In the genomic region with DNA sequence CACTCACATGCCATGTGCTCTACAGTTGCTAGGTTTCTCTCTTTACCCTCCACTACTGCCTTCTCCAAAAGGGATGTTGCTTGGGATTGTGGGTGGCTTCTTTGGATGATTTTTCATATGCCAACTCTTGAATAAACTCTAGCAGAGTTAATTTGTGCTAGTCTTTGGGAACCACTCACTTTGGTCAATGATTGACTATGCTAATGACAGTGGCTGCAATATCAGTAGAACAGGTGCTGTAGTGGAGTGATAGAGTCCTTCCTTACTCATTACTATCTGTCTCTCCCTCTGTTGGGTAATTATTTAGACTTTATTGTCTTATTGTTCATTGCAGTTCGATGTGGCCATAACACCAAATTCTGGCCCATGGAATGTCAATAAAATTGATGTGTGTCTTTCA, we compare ENCODE assay signal across 19 mouse cellular contexts.
"Had no signal": no experiment of that assay in that cellular context is flagged by ENCODE, and none has a peak within 500 bp of the region (broad histone marks: within the 10 kb centered on the region; RNA-seq: fewer than 3 reads in every experiment).

No protein-coding gene starts in this region.

- H3K27me3 ChIP-seq: lung, embryonic 15.5 days; megakaryocyte, embryonic 14.5 days; midbrain, embryonic 13.5 days; midbrain, embryonic 15.5 days; neural tube, embryonic 12.5 days had no signal

- DNase-seq: lung, adult 2 months; lung, postnatal 14 days; lung, postnatal 36 days; retina, postnatal 1 day; right cerebral cortex, adult 18-20 months; right cerebral cortex, postnatal 25 days; right cerebral cortex, postnatal 4 days; spleen, adult 18-20 months; thymus, adult 18-20 months; thymus, postnatal 14 days; thymus, postnatal 36 days had no signal

- H3K27ac ChIP-seq: lung, embryonic 15.5 days; macrophage; midbrain, embryonic 13.5 days; midbrain, embryonic 15.5 days; neural tube, embryonic 12.5 days had no signal

- H3K36me3 ChIP-seq: lung, embryonic 15.5 days; midbrain, embryonic 13.5 days; midbrain, embryonic 15.5 days; neural tube, embryonic 12.5 days had no signal

- H3K4me3 ChIP-seq: lung, embryonic 15.5 days; megakaryocyte, embryonic 14.5 days; midbrain, embryonic 13.5 days; midbrain, embryonic 15.5 days; neural tube, embryonic 12.5 days had no signal

- H3K9me3 ChIP-seq: lung, embryonic 15.5 days; megakaryocyte, embryonic 14.5 days; midbrain, embryonic 13.5 days; midbrain, embryonic 15.5 days; neural tube, embryonic 12.5 days had no signal

- H3K4me2 ChIP-seq: lung, embryonic 15.5 days; midbrain, embryonic 11.5 days; midbrain, embryonic 13.5 days; midbrain, embryonic 15.5 days; neural tube, embryonic 12.5 days had no signal

- H3K9ac ChIP-seq: lung, embryonic 15.5 days; midbrain, embryonic 13.5 days; midbrain, embryonic 15.5 days; neural tube, embryonic 12.5 days had no signal

- ATAC-seq: lung, postnatal 0 days; midbrain, embryonic 13.5 days; midbrain, embryonic 15.5 days had no signal

- H3K4me1 ChIP-seq: lung, embryonic 15.5 days; megakaryocyte, embryonic 14.5 days; midbrain, embryonic 13.5 days; midbrain, embryonic 15.5 days; neural tube, embryonic 12.5 days had no signal
